Mouse (Mus musculus) stomach, postnatal 0 days (tissue): ENCODE data around the gene Aldh3b3.

Experiments used
- CTCF ChIP-seq: IDR thresholded peaks from 2 replicates; pipeline ENCODE4 v1.5.1; 2016; ENCODE audit warnings: antibody characterized with exemption, low read depth, mild to moderate bottlenecking, moderate library complexity
- EP300 ChIP-seq: optimal IDR thresholded peaks from 2 replicates; pipeline ENCODE3; 2016; ENCODE audit warnings: antibody characterized with exemption

DNA sequence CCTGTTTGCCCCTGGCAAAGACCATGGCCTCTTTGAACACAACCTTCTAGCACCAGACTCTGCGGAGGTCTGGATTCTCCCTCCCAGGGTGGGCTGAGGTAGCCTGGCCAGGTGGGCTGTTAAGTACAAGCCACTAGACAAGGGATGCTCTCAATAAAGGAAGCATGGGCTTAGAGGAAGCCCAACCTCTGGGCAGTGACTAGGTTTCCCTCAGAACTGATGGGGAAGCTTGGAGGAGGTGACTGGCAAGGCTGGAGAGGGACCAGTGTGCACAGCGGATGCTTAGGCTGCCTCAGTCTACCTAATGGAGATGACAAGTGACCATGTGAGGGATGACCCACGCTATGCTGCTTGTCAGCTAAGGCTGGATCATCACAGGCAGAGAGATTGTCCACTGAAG, 33.5 kb downstream of the Aldh3b3 start:
- TF ChIP-seq CTCF (no peak), EP300 (no peak)
